Mouse (Mus musculus) spleen, postnatal 10 days (tissue): Measurements from ENCODE around the gene Mars2.

Source experiments
- DNase-seq, 2 experiments: peaks; one replicate each; pipeline ENCODE4 v3.0.0; 2021 to 2022; ENCODE audit warnings: low spot score in 2 of 2

Mars2 gene

DNA sequence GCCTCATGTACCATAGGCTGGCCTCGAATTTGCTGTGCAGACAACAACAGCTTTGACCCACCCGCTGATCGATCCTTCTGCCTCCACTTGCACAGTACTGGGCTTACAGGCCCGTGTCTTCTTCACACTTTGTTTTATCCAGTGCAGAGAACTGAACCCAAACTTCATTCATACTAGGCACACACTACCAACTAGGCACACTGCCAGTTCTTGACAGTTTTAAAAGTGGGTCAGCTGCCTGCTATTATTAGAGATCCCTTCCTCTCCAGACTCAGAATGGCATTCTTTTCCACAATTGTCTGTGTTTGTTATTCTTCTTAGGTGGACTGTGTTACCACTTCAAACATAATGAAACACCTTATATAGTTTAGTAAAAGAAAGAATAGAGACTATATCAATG, 15.6 kb upstream of the Mars2 start:
- no peak for DNase-seq

DNA sequence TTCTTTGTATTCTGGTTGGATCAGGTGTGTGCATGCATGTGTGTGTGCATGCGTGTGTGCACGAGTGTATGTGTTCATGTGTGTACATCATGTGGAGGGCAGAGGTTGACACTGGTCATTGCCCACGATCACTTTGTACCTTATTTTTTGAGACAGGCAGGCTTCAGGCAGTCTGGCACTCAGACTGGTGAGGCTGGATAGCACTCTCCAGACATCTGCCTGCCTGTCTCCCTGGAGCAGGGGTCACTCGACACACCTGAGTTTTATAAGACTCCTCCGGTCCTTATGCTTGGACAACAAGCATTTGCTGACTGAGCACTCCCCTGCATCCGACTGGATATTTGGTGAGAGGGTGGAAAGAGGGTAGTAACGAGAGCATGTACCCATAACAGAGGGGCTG, 14.0 kb upstream of the Mars2 start:
- no peak for DNase-seq

DNA sequence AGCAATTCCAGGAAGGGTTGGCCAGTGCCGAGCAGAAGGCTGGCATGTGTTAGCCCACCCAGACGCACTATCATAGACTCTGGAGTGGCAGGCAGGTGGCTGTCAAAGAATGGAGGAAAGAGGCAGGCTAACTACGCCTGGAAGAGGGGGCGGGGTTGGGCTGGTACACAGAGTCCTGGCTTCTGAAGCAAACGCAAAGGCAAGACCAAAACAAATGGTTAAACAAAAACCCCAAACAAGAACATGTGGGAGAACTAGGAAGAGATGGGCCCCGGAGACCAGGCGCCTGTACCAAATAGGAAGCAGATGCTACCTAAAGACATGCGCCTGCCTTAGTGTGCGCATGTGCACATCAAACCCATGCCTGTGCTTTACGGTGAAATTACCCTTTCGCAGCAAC, 12.9 kb upstream of the Mars2 start:
- no peak for DNase-seq

DNA sequence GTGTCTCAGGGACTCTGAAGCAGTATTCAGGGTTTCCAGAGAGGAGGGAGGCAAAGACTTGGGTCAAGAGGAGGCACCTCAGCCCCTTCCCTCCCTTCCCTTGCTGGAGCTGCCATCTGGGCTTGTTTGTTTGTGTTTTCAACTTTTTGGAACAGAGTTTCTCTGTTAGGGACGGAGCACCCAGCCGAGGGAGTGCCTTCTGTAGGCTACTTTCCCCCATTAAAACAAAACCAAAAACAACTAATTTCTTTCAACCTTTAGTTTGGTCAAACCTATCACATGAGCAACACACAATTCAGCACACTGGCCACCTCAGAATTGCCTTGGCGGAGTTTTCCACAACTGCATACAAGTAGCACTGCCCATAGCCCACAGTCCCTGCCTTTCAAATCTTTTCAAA, 11.6 kb upstream of the Mars2 start:
- no peak for DNase-seq

DNA sequence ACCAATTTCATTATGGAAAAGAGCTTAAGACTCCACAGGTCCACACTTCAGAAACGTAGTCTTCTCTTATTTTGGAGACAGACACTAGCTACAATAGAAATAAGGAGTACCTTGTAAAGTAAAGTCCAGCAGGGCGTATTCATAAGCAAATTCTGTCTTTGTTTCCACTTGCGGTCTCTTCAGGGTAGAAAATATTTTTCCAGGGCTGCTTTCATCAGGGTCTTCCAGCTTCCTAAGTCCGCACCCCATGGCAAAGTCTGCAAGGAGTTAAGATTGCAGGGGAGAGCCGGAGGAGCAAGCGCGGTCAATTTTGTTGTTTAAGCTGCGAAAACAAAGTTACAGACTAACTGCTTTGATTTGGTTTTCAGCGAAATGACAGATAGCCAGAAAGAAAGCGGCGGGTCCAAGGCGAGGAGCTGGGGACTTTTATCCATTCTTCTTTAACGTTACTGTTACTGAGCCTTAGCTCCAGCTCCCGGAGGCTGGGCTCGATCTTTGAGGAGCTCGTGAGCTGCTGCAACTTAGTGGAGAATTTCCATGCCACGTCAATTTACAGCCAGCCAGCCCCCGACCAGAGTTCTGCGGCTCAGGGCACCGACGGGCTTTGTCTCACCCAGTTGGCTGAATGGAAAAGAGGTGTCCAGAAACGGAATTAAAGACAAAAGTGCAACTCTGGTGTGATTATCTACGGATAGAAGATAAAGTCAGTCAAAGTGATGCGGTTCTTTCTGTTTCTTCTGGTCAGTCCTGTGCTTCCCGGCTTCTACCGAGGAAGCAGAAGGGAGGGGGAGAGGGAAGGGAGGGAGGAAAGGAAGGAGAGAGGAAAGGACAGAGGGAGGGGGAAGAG, 10.7 kb upstream of the Mars2 start, which contains the start of gene Rftn2:
Gene Rftn2 (minus strand): TSS at position 772 of the 847 bp plus-strand sequence.
- no peak for DNase-seq

DNA sequence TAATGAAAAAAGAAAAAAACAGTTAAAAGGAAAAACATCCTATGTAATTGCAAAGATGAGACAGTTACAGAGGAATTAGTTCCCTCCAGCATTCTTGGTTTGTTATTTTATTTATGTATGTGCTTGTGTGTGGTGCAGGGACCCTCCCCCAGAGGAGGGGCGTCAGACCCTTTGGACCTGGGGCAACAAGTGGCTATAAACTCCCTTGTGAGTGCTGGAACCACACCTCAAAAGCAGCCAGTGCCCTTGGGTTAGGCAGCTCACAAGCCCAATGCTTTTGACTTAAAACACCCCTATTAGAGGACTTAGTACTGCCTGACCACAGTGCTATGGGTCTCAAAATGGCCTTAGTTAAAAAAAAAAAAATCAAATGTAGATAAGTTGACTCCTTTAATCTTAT, 9.6 kb upstream of the Mars2 start:
- no peak for DNase-seq

DNA sequence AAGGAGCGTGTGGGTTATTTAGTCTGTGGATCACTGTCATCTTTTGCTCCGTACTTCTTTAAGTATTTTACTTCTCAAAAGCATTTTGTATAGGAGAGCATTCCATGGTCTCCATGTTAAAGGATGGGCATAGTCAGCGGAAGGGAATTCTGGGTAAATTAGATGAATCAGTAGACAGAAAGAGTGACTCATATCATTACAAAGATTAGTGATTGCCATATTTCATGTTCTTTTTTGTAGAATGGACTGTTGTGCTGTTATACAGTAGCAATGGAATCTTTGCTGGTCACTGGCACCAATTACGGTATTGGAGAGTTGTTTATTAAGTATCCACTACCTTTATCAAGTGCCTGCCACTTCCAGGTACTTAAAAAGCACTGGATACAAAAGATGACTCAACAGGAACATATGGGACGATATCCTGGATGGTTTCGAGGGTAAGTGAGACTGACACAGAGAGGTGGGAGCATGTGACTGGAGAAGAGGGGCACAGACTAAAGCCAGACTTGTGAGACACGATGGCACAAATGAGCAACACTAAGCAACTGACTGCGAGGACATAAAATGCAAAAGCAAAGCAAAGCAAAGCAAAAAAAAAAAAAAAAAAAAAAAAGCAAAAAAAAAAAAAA, 8.6 kb upstream of the Mars2 start:
- DNase-seq = no peak

DNA sequence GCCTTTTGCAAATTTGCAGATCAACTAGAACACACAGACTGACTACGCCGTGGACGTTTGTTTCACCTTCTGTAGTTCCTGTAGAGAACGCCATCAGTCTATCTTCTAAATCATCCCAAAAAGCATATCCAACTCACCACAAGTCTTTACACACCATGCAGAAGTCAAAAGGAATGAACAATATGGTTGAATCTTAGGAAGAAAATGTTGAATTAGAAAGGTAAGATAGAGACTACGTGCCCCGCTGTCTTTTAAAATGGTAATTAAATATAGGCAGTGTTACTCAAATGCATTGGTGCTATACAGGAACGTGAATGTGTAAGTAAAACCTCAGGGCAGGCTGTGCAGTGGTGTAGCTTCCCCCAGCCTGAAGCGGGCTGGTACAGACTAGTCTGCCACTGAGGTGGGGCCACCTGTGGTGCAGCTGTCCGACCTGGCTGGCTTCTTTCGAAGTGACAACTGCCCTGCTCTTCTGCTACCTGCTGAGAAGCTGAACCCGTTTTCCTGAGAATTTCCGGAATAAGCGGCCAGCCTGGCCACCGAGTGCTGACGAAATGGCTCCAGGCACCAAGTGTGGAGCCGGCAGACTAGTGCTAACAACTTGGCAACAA, 2.0 kb upstream of the Mars2 start:
- DNase-seq = no peak

DNA sequence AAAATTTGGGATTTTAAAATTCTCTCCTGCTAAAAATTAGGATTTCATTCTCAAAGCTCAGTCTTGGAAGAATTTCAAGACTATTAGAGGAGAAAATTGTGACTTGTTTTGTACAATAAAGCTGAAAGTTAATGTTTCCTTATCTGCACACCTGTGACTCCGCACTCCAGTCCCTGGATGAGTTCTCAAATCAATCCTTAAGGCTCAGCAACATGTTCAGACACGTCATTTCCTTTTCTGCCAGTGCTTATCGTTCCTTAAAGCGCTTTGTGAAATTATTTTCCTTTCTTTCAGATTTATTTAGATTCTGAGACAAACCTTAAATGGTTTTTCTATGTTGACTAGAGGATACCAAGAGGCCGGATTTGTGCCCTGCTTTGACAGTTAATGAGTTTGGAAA, 490 bp upstream of the Mars2 start:
- DNase-seq = no peak

DNA sequence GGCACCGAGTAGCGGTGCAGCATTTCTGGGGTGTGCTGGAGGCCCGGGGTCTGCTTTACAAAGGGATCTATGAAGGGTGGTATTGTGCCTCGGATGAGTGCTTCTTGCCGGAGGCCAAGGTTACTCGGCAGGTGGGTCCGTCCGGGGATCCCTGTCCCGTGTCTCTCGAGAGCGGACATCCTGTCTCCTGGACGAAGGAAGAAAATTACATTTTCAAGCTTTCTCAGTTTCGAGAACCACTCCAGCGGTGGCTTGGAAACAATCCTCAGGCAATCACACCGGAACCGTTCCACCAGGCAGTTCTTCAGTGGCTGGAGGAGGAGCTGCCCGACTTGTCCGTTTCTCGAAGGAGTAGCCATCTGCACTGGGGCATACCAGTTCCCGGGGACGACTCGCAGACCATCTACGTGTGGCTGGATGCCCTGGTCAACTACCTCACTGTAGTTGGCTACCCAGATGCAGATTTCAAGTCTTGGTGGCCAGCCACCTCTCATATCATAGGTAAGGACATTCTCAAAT, 725 bp downstream of the Mars2 start:
- peak in 1 of 2 experiments; percentile 39 for DNase-seq

DNA sequence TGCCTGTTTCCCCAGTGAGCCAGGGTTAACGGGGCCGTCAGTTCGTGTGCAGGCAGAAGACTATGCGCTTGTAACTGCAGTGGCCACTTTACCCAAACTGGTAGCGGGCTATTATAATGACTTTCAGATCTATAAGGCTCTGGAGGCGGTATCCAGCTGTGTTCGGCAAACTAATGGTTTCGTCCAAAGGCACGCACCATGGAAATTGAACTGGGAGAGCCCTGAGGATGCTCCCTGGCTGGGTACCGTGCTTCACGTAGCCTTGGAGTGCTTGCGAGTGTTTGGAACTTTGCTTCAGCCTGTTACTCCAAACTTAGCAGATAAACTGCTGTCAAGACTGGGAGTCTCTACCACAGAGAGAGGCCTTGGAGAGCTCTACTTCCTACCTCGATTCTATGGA, 1.5 kb downstream of the Mars2 start:
- DNase-seq = peak in 1 of 2 experiments; percentile 26

DNA sequence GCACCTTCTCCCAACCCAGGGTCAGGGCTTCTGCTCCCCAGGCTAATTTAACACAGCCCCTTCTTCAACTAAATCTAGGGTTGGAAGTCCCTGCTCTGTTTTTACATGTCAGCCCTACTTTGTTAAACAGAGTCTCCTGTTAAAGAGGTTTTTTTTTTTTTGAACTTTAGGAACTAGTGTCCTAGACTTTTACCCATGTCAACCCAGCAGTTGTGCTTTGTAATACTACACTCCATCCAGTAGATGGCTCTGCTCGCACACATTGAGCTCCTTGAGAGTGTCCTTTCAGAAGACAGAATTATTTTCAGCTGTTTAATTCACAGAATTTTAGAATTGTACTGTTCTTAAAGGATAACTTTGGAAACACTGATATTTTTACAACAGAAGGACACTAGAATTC, 2.3 kb downstream of the Mars2 start:
- DNase-seq = peak in 1 of 2 experiments; percentile 47

DNA sequence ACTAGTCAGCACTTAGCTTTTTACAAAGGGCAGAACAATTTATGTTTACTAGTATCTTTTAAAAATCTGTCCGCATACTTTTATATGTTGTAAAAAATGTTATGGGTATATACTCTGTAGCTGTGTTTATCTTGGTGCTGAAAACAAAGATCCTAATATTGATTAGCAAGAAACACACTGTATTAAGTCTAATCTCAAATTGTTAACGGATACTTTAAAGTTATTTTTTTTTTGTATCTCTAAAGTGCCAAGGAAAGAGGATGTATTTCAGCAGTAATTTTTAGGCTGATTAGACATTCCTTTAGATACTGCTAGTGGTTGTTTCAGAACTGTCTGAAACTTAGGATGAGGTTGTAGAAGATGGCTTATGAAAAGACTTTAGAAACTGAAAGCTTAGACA, 9.4 kb downstream of the Mars2 start:
- no peak for DNase-seq

DNA sequence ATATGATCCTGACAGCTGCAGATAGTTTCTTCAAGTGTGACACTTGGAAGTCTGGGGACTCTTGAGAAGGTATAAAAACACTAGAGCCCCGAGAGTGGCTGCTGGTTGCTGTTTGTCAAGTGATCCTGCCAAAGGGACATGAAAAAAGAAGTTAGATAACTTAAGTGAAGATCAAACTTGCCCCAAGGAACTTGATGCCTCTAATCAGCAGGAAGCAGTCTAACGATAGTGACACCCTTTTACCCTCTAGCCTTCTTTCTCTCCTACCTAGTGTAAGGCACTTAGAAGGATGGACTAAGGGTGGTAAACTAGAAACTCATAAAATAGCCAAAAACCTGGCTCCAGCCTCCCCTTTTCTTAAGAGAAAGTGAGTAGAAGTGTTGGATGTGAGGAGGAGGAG, 27.4 kb downstream of the Mars2 start:
- DNase-seq = no peak

DNA sequence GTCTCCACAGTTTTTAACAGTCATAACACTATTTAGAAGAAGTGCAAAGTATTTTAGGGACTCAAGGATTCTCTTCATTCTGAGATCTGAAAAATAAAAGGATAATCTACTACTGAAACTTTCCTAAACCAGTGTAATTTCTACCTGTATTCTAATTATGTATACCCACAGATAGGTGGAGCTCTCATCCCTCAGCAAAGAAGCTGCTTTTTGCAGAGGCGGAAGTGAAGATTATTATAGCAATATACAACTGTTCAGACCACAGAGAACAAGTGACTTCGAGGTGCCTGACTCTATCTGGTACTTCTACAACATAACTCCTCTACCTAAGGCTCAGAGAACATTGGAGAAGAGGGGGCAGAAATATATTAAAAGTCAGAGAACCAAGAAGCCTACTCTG, 28.5 kb downstream of the Mars2 start:
- DNase-seq = no peak

DNA sequence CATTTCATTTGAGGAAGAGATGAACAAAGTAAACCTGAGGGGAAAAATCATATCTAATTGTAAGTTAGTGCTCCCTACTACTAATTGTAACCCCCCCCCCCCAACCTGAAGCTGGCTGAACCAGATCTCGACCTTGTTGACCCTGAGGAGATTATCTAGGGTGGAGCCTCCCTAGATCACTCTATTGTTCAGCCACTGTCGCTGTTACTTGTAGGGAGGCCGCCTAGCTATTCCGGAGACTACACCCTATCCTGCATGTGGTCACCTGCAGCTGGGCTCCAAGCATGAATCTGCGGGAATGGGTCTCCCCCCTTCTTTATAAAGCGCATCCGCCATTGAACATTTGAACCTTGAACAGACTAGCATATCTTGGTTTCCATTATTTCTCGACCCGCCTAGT, 42.1 kb downstream of the Mars2 start:
- DNase-seq = no peak
